Mouse (Mus musculus) macrophage (primary cell): Measurements from ENCODE around the gene 2200002D01Rik. TPM values are rescaled to one million over a fixed set of nuclear protein-coding genes. Genes with fewer than 3 reads are reported as not detected.
A peak's percentile ranks its signal among the peaks of the same experiment; 100 is the strongest.
"Not testable (repeated sequence)": the region's sequence is repeated elsewhere in the genome, so short reads cannot be mapped to it uniquely, and the experiment has no call there.

Experiments
- H3K27ac ChIP-seq: fragments of 350-480 bp; formaldehyde crosslinking; 2 replicates; pipeline ENCODE4 v1.9.0; 2021
- H3K36me3 ChIP-seq: fragments of 350-480 bp; formaldehyde crosslinking; 2 replicates; pipeline ENCODE4 v1.9.0; 2021; ENCODE audit errors: inconsistent target
- H3K4me3 ChIP-seq: fragments of 350-480 bp; formaldehyde crosslinking; 2 replicates; pipeline ENCODE4 v1.9.0; 2021; ENCODE audit errors: inconsistent target
- H3K79me2 ChIP-seq: fragments of 350-480 bp; formaldehyde crosslinking; 2 replicates; pipeline ENCODE4 v1.9.0; 2021; ENCODE audit errors: inconsistent target
- WGBS: methylation state at CpG from one replicate; pipeline ENCODE4 v1.1.7; 2026; ENCODE audit warnings: inconsistent platforms; ENCODE audit not compliant: missing documents; 5-methylcytosine and 5-hydroxymethylcytosine counted together
- polyA plus RNA-seq: library from polyadenylated mRNA; stranded (reverse); fragments of 250-400 nt; gene quantifications from 3 replicates; pipeline ENCODE4 v1.2.4, GENCODE M21; 2018; ENCODE audit warnings: inconsistent platforms

2200002D01Rik gene
- polyA plus RNA-seq, 1 experiment from 2014 or later, result not detected

DNA sequence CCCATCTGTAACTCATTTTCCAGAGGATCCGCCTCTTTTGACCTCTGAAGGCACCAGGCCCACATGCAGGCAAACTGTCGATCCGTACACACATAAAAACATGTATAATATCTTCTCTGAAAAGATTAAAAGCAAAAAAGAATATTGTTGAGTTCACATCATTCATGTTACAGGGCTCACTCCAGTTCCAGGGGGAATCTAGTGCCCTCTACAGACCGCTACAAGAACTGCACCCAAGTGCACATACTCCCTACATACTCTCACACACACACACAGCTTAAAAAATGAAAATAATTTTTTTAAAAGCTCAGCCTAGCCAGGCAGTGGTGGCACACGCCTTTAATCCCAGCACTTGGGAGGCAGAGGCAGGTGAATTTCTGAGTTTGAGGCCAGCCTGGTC, 13.6 kb downstream of the 2200002D01Rik start:
- Histone ChIP-seq H3K4me3 (no peak overlapping the region), H3K36me3 (no peaks in the 10 kb centered on the region), H3K79me2 (peaks cover 36% of the 10 kb centered on the region), H3K27ac (no peak overlapping the region)
- 95% methylated on average over 5 of the region's 5 CpGs for WGBS

DNA sequence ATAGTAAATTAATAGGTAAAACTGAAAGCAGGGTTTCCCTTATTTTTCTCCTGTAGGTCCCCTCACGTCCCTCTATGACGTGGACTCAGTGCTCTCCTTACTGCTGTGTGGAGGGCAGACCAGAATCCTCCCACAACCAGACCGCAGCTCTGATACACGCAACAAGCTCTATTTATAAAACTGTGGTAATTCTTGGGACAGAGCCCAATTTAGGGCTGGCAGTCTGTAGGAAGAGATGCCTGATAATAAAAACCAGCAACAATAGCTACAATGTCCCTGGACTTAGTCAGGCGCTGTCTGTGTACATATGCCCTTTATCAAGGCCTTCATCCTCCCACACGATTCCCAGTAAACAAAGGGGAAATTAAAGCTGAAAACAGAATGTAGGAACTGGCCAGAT, 14.5 kb downstream of the 2200002D01Rik start:
- Histone ChIP-seq H3K36me3 (no peaks in the 10 kb centered on the region), H3K79me2 (peaks cover 36% of the 10 kb centered on the region), H3K27ac (peak overlapping the region; percentile 22), H3K4me3 (no peak overlapping the region)
- 20% methylated on average over 6 of the region's 6 CpGs for WGBS

GRCm38 (mm10) chr7:29232247-29233013, 15.8 kb downstream of the 2200002D01Rik start, which contains the start of gene Kcnk6:
TSS of gene Kcnk6 (minus strand) at chr7:29232515.
- H3K79me2 ChIP-seq, result peaks cover 42% of the 10 kb centered on the region
- H3K4me3 ChIP-seq, result peak within 1 kb of the TSS; percentile 66
- 1% methylated on average over 52 of the region's 62 CpGs for WGBS
- peak within 1 kb of the TSS; percentile 53 for H3K27ac ChIP-seq
- H3K36me3 ChIP-seq, result no peaks in the 10 kb centered on the region

DNA sequence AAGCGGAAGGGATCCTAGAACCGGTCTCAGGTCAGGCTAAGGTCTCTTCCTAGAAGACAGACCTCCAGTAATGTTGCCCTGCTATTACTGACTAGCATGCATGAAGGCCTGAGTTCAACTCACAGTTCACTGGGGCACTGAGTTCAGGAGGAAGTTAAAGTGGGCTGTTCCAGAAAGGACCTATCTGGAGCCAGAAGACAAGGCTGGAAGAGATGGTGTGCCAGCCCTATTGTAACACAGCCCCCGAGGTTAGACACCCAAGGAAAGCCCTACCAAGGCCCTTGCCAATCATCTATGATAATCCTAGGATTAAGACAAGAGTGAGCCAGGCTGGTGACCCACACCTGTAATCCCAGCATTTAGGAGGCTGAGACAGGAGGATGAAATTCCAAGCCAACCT, 16.7 kb downstream of the 2200002D01Rik start:
- WGBS, result 75% methylated on average over 3 of the region's 3 CpGs
- Histone ChIP-seq H3K27ac (peak overlapping the region; percentile 53), H3K4me3 (peak overlapping the region; percentile 63)

DNA sequence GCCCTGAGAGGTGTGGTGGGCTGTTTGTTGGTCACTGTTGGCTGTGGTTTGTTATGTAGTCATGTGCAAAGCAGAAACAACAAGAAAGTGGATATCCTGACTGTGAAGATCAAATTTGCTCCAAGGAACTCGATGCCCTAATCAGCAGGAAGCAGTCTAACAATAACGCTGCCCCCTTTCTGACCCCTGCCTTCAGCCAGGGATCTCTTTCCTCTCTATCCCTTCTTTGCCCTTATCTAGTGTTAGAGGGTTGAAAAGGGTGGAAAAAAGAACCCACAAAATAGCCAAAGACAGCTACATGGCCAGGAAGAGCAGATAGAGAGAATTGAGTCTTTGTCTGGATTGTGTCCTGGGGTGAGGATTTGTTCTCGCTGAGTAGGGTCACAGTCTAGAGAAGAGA, 17.7 kb downstream of the 2200002D01Rik start:
- H3K4me3 ChIP-seq, result no peak overlapping the region
- H3K27ac ChIP-seq, result no peak overlapping the region
- peaks cover 61% of the 10 kb centered on the region for H3K79me2 ChIP-seq
- H3K36me3 ChIP-seq, result 0 out of 2 replicates have a peak, but pooled peaks cover 6% of the 10 kb centered on the region
- 80% methylated on average over 3 of the region's 3 CpGs for WGBS

More for the DNA sequence above, 16.7 kb downstream of the 2200002D01Rik start:
- Histone ChIP-seq H3K36me3 (no peaks in the 10 kb centered on the region), H3K79me2 (peaks cover 51% of the 10 kb centered on the region)

- WGBS, result 37% methylated on average over 4 of the region's 4 CpGs
- Histone ChIP-seq H3K79me2 (peaks cover 68% of the 10 kb centered on the region), H3K27ac (peak overlapping the region; percentile 89), H3K4me3 (no peak overlapping the region), H3K36me3 (peaks cover 26% of the 10 kb centered on the region)
These were observed 20.1 kb downstream of the 2200002D01Rik start for GRCm38 (mm10) chr7:29228202-29228601.

DNA sequence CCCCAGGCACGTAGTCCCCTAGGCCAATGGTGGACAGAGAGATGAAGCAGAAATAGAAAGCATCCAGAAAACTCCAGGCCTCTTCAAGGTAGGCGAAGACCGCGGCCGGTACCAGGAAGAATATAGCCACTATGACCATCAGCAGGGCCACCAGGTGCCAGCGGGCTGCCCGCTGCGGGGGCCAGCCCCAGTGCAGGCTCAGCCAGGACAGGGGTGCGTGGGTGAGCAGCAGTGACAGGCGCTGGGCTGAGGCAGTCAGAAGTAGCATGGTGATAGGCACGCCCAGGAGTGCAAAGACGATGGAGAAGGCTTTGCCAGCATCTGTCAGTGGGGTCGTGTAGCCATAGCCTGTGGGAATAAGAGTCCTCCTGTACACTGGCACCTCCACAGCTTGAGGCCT, 22.7 kb downstream of the 2200002D01Rik start:
- H3K27ac ChIP-seq, result no peak overlapping the region
- WGBS, result 94% methylated on average over 13 of the region's 13 CpGs
- H3K4me3 ChIP-seq, result no peak overlapping the region
- H3K36me3 ChIP-seq, result peaks cover 53% of the 10 kb centered on the region
- H3K79me2 ChIP-seq, result peaks cover 51% of the 10 kb centered on the region

DNA sequence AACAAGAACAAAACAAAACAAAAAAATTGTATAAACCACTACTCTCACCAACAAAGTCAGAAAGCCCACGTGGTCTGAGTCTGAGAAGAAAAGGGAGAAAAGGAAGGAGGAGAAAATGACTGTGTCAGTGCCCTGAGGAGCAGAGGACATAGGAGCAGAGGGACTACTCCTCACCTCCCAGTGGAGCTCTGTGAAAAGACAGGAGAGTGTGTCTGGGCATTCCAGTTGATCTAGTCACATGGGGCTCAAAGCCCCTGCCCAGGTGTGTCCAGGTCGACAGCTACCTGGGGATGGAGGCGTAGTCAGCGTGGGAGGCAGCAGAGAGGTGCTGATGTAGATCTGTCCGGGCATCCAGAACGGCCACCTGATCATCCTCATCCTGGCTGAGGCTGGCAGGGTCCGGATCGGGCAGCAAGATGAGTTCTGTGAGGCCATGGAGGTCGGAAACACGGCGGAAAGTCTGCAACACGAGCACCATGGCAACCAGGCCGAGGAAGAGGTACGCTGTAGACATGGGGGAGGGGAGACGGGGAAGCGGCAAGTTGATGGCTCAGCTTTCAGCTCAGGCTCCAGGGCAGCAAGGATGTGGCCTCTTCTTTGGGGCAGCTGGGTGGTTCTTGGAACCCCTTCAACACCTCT, 23.4 kb downstream of the 2200002D01Rik start:
- Histone ChIP-seq H3K27ac (no peak overlapping the region), H3K79me2 (peaks cover 44% of the 10 kb centered on the region), H3K4me3 (no peak overlapping the region), H3K36me3 (peaks cover 56% of the 10 kb centered on the region)
- 55% methylated on average over 16 of the region's 16 CpGs for WGBS

DNA sequence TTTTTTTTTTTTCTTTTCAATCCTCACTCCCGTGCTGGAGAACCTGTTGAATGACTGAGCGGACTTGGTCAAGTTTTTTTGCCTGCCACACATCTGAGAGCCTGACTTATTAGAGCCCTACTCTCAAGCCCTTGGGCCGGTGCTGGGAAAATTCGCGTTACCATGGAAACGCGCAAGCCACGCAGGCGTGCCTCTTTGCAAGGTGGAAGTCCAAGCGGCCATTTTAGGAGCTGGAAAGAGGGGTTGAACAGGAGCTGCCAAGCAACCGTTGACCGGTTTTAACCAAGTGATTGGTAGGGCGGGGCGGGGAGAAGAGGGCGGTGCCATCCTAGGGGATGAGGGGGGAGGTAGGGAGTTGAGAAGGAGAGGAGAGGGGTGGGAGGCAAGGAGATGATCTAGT, 33.4 kb downstream of the 2200002D01Rik start:
- Histone ChIP-seq H3K4me3 (no peak overlapping the region), H3K27ac (no peak overlapping the region), H3K36me3 (peaks cover 23% of the 10 kb centered on the region), H3K79me2 (no peaks in the 10 kb centered on the region)
- WGBS, result 90% methylated on average over 15 of the region's 15 CpGs

DNA sequence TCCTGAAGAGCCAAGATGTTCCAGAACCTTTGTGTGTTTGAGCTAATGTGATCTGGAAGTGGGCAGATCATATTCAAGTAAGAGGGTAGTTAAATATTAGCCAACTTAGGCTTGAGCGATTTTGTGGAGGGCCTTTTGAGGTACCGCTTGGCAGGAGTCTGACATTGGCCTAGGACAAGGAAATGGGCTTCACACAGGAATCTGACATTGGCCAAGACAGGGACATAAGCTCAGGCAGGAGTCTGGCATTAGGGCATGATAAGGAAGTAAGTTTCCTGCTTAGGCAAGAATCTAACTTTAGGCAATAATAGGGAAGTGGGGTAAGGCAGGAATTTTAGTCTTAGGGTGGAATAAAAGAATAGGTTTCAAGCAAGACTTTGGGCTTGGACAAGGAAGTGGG, 34.0 kb downstream of the 2200002D01Rik start:
- no peak overlapping the region for H3K4me3 ChIP-seq
- no peaks in the 10 kb centered on the region for H3K79me2 ChIP-seq
- peaks cover 17% of the 10 kb centered on the region for H3K36me3 ChIP-seq
- H3K27ac ChIP-seq, result no peak overlapping the region
- 80% methylated on average over 2 of the region's 2 CpGs for WGBS

GRCm38 (mm10) chr7:29213675-29214082, 34.6 kb downstream of the 2200002D01Rik start, which contains the start of gene Catsperg1:
TSS of gene Catsperg1 (minus strand) at chr7:29214035.
- H3K36me3 ChIP-seq, result peaks cover 12% of the 10 kb centered on the region
- WGBS, result 74% methylated on average over 19 of the region's 20 CpGs
- H3K79me2 ChIP-seq, result no peaks in the 10 kb centered on the region
- H3K4me3 ChIP-seq, result no peak within 1 kb of the TSS
- H3K27ac ChIP-seq, result no peak within 1 kb of the TSS

- 92% methylated on average over 38 of the region's 40 CpGs for WGBS
These were observed 35.3 kb downstream of the 2200002D01Rik start for GRCm38 (mm10) chr7:29212775-29213560.

GRCm38 (mm10) chr7:29212199-29212765, 36.0 kb downstream of the 2200002D01Rik start:
- Histone ChIP-seq H3K36me3 (no peaks in the 10 kb centered on the region), H3K79me2 (no peaks in the 10 kb centered on the region), H3K4me3 (peak overlapping the region; percentile 29; the same call in 1 of the 2 replicates), H3K27ac (peak overlapping the region; percentile 80)
- 67% methylated on average over 26 of the region's 26 CpGs for WGBS

More at GRCm38 (mm10) chr7:29212775-29213560, 35.3 kb downstream of the 2200002D01Rik start:
- H3K4me3 ChIP-seq, H3K27ac ChIP-seq, H3K79me2 ChIP-seq, H3K36me3 ChIP-seq: not testable (repeated sequence)
